Comparison of ENCODE assay signal across 12 mouse cellular contexts in genomic region chr6:146222403-146223063, GRCm38 (mm10).
DNase-seq lines count a peak whose midpoint lies in the region; ATAC-seq and TF ChIP-seq lines count a peak whose summit lies in the region.
"Had no signal": no experiment of that assay in that cellular context is flagged by ENCODE, and none has a peak within 500 bp of the region (broad histone marks: within the 10 kb centered on the region; RNA-seq: fewer than 3 reads in every experiment).

No protein-coding gene starts in this region.

- WGBS in embryonic facial prominence, embryonic 14.5 days = 60% methylated on average over 8 of the region's 8 CpGs
- WGBS in embryonic facial prominence, embryonic 10.5 days = 76% methylated on average over 8 of the region's 8 CpGs
- 62% methylated on average over 8 of the region's 8 CpGs for WGBS in lung, postnatal 0 days
- 61% methylated on average over 8 of the region's 8 CpGs for WGBS in lung, adult 2 months
- 49% methylated on average over 8 of the region's 8 CpGs for WGBS in heart, embryonic 15.5 days

- TF ChIP-seq CTCF in lung, postnatal 0 days (IDR thresholded peaks at IDR 0.05) = 0 out of 2 replicates have a peak, but pooled peaks have one; percentile 5
- TF ChIP-seq CTCF in lung, adult 2 months (IDR thresholded peaks at IDR 0.05; ENCODE audit: insufficient read depth, low read length) = no peak

- DNase-seq in embryonic facial prominence, embryonic 14.5 days (ENCODE audit: low spot score) = no peak
- no peak for DNase-seq in embryonic facial prominence, embryonic 10.5 days (ENCODE audit: low spot score)
- no peak for DNase-seq in lung, postnatal 0 days (ENCODE audit: low spot score)
- DNase-seq in lung, adult 2 months = no peak
- no peak for DNase-seq in left cerebral cortex, postnatal 14 days (ENCODE audit: low spot score in 2 of 2)
- DNase-seq in yolk sac, embryonic 10.5 days (ENCODE audit: low spot score) = no peak
- DNase-seq: cerebellum, adult 2 months; right cerebral cortex, postnatal 4 days had no signal

- intact Hi-C loops in left cerebral cortex, postnatal 14 days (cut with DNase I) = no loop called here

- TF ChIP-seq POLR2A in lung, adult 2 months (IDR thresholded peaks at IDR 0.05; ENCODE audit: borderline replicate concordance, extremely low read depth, low read depth, low read length) = no peak

- peaks cover 17% of the 10 kb centered on the region for H3K4me1 ChIP-seq in embryonic facial prominence, embryonic 14.5 days (ENCODE audit: control insufficient read depth, insufficient read depth, low read length)
- H3K4me1 ChIP-seq in embryonic facial prominence, embryonic 10.5 days = peaks cover 22% of the 10 kb centered on the region
- no peaks in the 10 kb centered on the region for H3K4me1 ChIP-seq in lung, postnatal 0 days (ENCODE audit: insufficient read depth, low read depth, low read length)
- no peaks in the 10 kb centered on the region; the same call in 1 of the 2 replicates for H3K4me1 ChIP-seq in lung, adult 2 months (ENCODE audit: control insufficient read depth, insufficient read depth, low read length)
- H3K4me1 ChIP-seq in heart, embryonic 15.5 days (replicated peaks) = peaks cover 20% of the 10 kb centered on the region
- H3K4me1 ChIP-seq in megakaryocyte, embryonic 14.5 days = peaks cover 68% of the 10 kb centered on the region

- H3K36me3 ChIP-seq in embryonic facial prominence, embryonic 14.5 days (ENCODE audit: control insufficient read depth, insufficient read depth, low read length) = no peaks in the 10 kb centered on the region
- no peaks in the 10 kb centered on the region for H3K36me3 ChIP-seq in embryonic facial prominence, embryonic 10.5 days (replicated peaks)
- H3K36me3 ChIP-seq in lung, postnatal 0 days (ENCODE audit: insufficient read depth, low read length) = no peaks in the 10 kb centered on the region
- H3K36me3 ChIP-seq in heart, embryonic 15.5 days = peaks cover 10% of the 10 kb centered on the region; the same call in 1 of the 2 replicates
- H3K36me3 ChIP-seq in megakaryocyte, embryonic 14.5 days (replicated peaks; ENCODE audit: low read length) = peaks cover 67% of the 10 kb centered on the region
- H3K36me3 ChIP-seq: lung, embryonic 15.5 days had no signal

- ATAC-seq in embryonic facial prominence, embryonic 14.5 days (ENCODE audit: low read depth) = no peak
- ATAC-seq in lung, postnatal 0 days = no peak
- peak; percentile 18; the same call in 1 of the 2 replicates for ATAC-seq in heart, embryonic 15.5 days (replicated peaks; ENCODE audit: insufficient number of reproducible peaks, insufficient read depth, low FRiP score, low read depth)
- ATAC-seq: forebrain, embryonic 16.5 days had no signal

- no peak for TF ChIP-seq EP300 in lung, postnatal 0 days (IDR thresholded peaks at IDR 0.05)

- H3K4me3 ChIP-seq in embryonic facial prominence, embryonic 14.5 days (ENCODE audit: low read depth, low read length) = no peak overlapping the region
- no peak overlapping the region for H3K4me3 ChIP-seq in embryonic facial prominence, embryonic 10.5 days
- H3K4me3 ChIP-seq in lung, postnatal 0 days (ENCODE audit: low read depth, low read length) = no peak overlapping the region
- H3K4me3 ChIP-seq in lung, adult 2 months (replicated peaks; ENCODE audit: extremely low read depth, low read depth, low read length) = no peak overlapping the region
- H3K4me3 ChIP-seq in heart, embryonic 15.5 days = no peak overlapping the region
- peak overlapping the region; percentile 89 for H3K4me3 ChIP-seq in megakaryocyte, embryonic 14.5 days (replicated peaks)
- H3K4me3 ChIP-seq: lung, embryonic 15.5 days had no signal

- no peaks in the 10 kb centered on the region for H3K9me3 ChIP-seq in embryonic facial prominence, embryonic 14.5 days (ENCODE audit: control insufficient read depth, low read length)
- H3K9me3 ChIP-seq in embryonic facial prominence, embryonic 10.5 days = no peaks in the 10 kb centered on the region
- no peaks in the 10 kb centered on the region for H3K9me3 ChIP-seq in lung, postnatal 0 days (ENCODE audit: low read length)
- H3K9me3 ChIP-seq in heart, embryonic 15.5 days (replicated peaks) = no peaks in the 10 kb centered on the region
- H3K9me3 ChIP-seq in megakaryocyte, embryonic 14.5 days = no peaks in the 10 kb centered on the region
- H3K9me3 ChIP-seq: lung, embryonic 15.5 days had no signal

- H3K27ac ChIP-seq in embryonic facial prominence, embryonic 14.5 days (replicated peaks; ENCODE audit: low read depth, low read length) = 0 out of 2 replicates have a peak overlapping the region, but pooled peaks have one; percentile 10
- H3K27ac ChIP-seq in embryonic facial prominence, embryonic 10.5 days (replicated peaks) = no peak overlapping the region; the same call in 1 of the 2 replicates
- no peak overlapping the region for H3K27ac ChIP-seq in lung, postnatal 0 days (ENCODE audit: low read length)
- peak overlapping the region; percentile 42 for H3K27ac ChIP-seq in heart, embryonic 15.5 days
- H3K27ac ChIP-seq: lung, embryonic 15.5 days had no signal

- no peaks in the 10 kb centered on the region; the same call in 1 of the 2 replicates for H3K27me3 ChIP-seq in embryonic facial prominence, embryonic 14.5 days (replicated peaks; ENCODE audit: control insufficient read depth, insufficient read depth, low read length)
- no peaks in the 10 kb centered on the region for H3K27me3 ChIP-seq in embryonic facial prominence, embryonic 10.5 days (replicated peaks; ENCODE audit: low read depth, poor library complexity, severe bottlenecking)
- H3K27me3 ChIP-seq in lung, postnatal 0 days (replicated peaks; ENCODE audit: insufficient read depth, low read length) = no peaks in the 10 kb centered on the region
- no peaks in the 10 kb centered on the region for H3K27me3 ChIP-seq in heart, embryonic 15.5 days
- no peaks in the 10 kb centered on the region for H3K27me3 ChIP-seq in megakaryocyte, embryonic 14.5 days (replicated peaks)
- H3K27me3 ChIP-seq: lung, embryonic 15.5 days had no signal

- H3K9ac ChIP-seq in embryonic facial prominence, embryonic 14.5 days (ENCODE audit: low read depth, low read length) = no peak overlapping the region
- H3K9ac ChIP-seq in lung, postnatal 0 days (replicated peaks; ENCODE audit: low read depth) = no peak overlapping the region
- H3K9ac ChIP-seq in heart, embryonic 15.5 days = no peak overlapping the region
- H3K9ac ChIP-seq: lung, embryonic 15.5 days had no signal

- H3K4me2 ChIP-seq in embryonic facial prominence, embryonic 14.5 days (ENCODE audit: low read depth, low read length) = no peak overlapping the region
- no peak overlapping the region for H3K4me2 ChIP-seq in lung, postnatal 0 days (replicated peaks; ENCODE audit: low read depth, low read length)
- H3K4me2 ChIP-seq in heart, embryonic 15.5 days = no peak overlapping the region

Comparison
In these comparisons a context has a peak if more than half of its experiments do, and no peak if none do; other contexts are left out.
1. H3K27ac ChIP-seq: peak in embryonic facial prominence, embryonic 14.5 days (single experiment) and heart, embryonic 15.5 days (single experiment); none in embryonic facial prominence, embryonic 10.5 days (single experiment) and lung, postnatal 0 days (single experiment).